Mouse (Mus musculus): Measurements from ENCODE around the gene Mrps14. TPM values are rescaled to one million over a fixed set of nuclear protein-coding genes. Genes with fewer than 3 reads are reported as not detected.
A peak's percentile ranks its signal among the peaks of the same experiment; 100 is the strongest.

Mrps14 gene
- total and polyA plus RNA-seq, 3 experiments = 133 to 138 TPM; not detected in 1

DNA sequence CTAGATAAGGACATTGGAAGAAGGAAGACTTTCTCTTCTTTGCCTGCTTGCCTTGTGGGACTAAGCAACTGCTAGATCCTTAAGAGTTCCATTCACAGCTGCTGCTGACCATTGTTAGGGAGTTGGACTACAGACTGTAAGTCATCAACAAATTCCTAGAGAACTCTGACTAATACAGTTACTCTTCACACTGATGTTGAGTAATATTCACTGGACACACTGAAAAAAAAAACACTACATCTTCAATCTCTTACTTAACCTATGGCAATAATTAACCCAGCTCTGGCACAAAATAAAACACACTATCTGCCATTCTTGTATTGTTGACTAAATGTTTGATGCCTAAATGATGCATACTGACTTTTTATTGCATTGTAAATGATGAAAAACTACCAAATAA lies 32.8 kb downstream of the Mrps14 start:
- no peaks in the 10 kb centered on the region for H3K36me3 ChIP-seq (ENCODE audit: control insufficient read depth in 1 of 2, insufficient read depth in 2 of 2, low read length in 2 of 2)
- TF ChIP-seq NELFE (IDR thresholded peaks at IDR 0.05; ENCODE audit: low read depth, low read length) (no peak), MAFK (IDR thresholded peaks at IDR 0.05; ENCODE audit: borderline replicate concordance, low read depth, low read length) (no peak), SMC3 (IDR thresholded peaks at IDR 0.05; ENCODE audit: low read depth, low read length) (no peak), JUND (IDR thresholded peaks at IDR 0.05; ENCODE audit: low read depth, low read length) (no peak), ZKSCAN1 (IDR thresholded peaks at IDR 0.05; ENCODE audit: low read depth, low read length) (no peak), ELF1 (IDR thresholded peaks at IDR 0.05; ENCODE audit: low read depth, low read length) (no peak), ZMIZ1 (IDR thresholded peaks at IDR 0.05; ENCODE audit: low read depth, low read length) (no peak), TCF12 (IDR thresholded peaks at IDR 0.05; ENCODE audit: low read depth, low read length) (no peak), HCFC1 (IDR thresholded peaks at IDR 0.05; ENCODE audit: low read depth, low read length) (no peak), GABPA (IDR thresholded peaks at IDR 0.05; ENCODE audit: low read depth, low read length) (no peak), CTCF (IDR thresholded peaks at IDR 0.05 in 2 of 3, conservative IDR thresholded peaks at IDR 0.05 in 1 of 3; ENCODE audit: control insufficient read depth in 1 of 3, insufficient read depth in 1 of 3, low read depth in 2 of 3, low read length in 3 of 3, poor library complexity in 1 of 3, severe bottlenecking in 1 of 3) (no peak), ZC3H11A (IDR thresholded peaks at IDR 0.05; ENCODE audit: low read depth, low read length) (no peak), ETS1 (IDR thresholded peaks at IDR 0.05; ENCODE audit: low read depth, low read length) (no peak), EP300 (IDR thresholded peaks at IDR 0.05; ENCODE audit: low read depth in 1 of 2, low read length in 2 of 2) (no peak), MYC (IDR thresholded peaks at IDR 0.05; ENCODE audit: low read depth, low read length) (no peak), GATA1 (IDR thresholded peaks at IDR 0.05; ENCODE audit: low read depth, low read length) (no peak)
- H3K4me1 ChIP-seq (ENCODE audit: control insufficient read depth in 1 of 2, insufficient read depth in 2 of 2, low read length in 2 of 2) = no peaks in the 10 kb centered on the region

DNA sequence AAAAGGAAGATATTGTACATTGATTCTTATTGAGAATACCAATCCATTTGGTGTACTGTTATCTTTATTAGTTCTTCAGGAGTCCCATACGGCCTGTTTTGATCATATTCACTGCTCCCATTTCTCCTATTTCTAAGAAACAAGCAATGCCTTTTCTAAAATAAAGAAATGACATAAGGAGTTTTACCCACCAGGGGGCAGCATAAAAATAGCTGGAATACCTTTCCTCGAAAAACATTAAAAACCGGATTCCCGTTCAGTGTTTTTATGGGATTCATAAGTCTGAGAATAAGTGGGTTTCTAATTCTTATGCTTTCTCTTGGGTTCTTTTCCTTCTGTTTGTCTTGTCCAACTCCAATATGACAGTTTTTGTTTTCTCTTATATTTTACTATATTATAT lies 36.0 kb downstream of the Mrps14 start:
- H3K4me1 ChIP-seq (ENCODE audit: control insufficient read depth in 1 of 2, insufficient read depth in 2 of 2, low read length in 2 of 2) = no peaks in the 10 kb centered on the region; a peak in 1 of 4 replicates
- no peak overlapping the region for H3K9ac ChIP-seq (ENCODE audit: control insufficient read depth, low read depth, low read length, poor library complexity, severe bottlenecking)
- TF ChIP-seq CTCF (IDR thresholded peaks at IDR 0.05 in 2 of 3, conservative IDR thresholded peaks at IDR 0.05 in 1 of 3; ENCODE audit: control insufficient read depth in 1 of 3, insufficient read depth in 1 of 3, low read depth in 2 of 3, low read length in 3 of 3, poor library complexity in 1 of 3, severe bottlenecking in 1 of 3) (peak in 1 of 3 experiments; percentile 55; a peak in 3 of 6 replicates), CHD2 (IDR thresholded peaks at IDR 0.05; ENCODE audit: low read length) (no peak), TAL1 (IDR thresholded peaks at IDR 0.05; ENCODE audit: low read length) (no peak), RAD21 (IDR thresholded peaks at IDR 0.05; ENCODE audit: low read depth, low read length) (peak; percentile 49), MAZ (IDR thresholded peaks at IDR 0.05; ENCODE audit: low read depth, low read length) (no peak), ZNF384 (IDR thresholded peaks at IDR 0.05; ENCODE audit: low read depth, low read length) (no peak), NELFE (IDR thresholded peaks at IDR 0.05; ENCODE audit: low read depth, low read length) (no peak), ZKSCAN1 (IDR thresholded peaks at IDR 0.05; ENCODE audit: low read depth, low read length) (no peak), SMC3 (IDR thresholded peaks at IDR 0.05; ENCODE audit: low read depth, low read length) (peak; percentile 73), ZC3H11A (IDR thresholded peaks at IDR 0.05; ENCODE audit: low read depth, low read length) (peak; percentile 59), HCFC1 (IDR thresholded peaks at IDR 0.05; ENCODE audit: low read depth, low read length) (no peak), EP300 (IDR thresholded peaks at IDR 0.05; ENCODE audit: low read depth in 1 of 2, low read length in 2 of 2) (no peak), E2F4 (IDR thresholded peaks at IDR 0.05; ENCODE audit: borderline replicate concordance, low read depth, low read length) (no peak), GATA1 (IDR thresholded peaks at IDR 0.05; ENCODE audit: low read depth, low read length) (no peak)
- H3K36me3 ChIP-seq (ENCODE audit: control insufficient read depth in 1 of 2, insufficient read depth in 2 of 2, low read length in 2 of 2) = 0 out of 4 replicates have a peak, but pooled peaks cover 0 to 2% of the 10 kb centered on the region in 2 experiments
- no peaks in the 10 kb centered on the region for H3K27me3 ChIP-seq (ENCODE audit: control insufficient read depth in 1 of 2, insufficient read depth in 2 of 2, low read length in 2 of 2)
- peak; percentile 63 for DNase-seq (ENCODE audit: low read depth, low spot score)
- H3K79me2 ChIP-seq (ENCODE audit: control insufficient read depth, insufficient read depth, low read length, poor library complexity) = no peaks in the 10 kb centered on the region
- no peaks in the 10 kb centered on the region for H3K9me3 ChIP-seq (replicated peaks; ENCODE audit: insufficient read depth, low read length)
- H3K27ac ChIP-seq (ENCODE audit: control insufficient read depth, low read depth, low read length) = no peak overlapping the region
- H3K4me3 ChIP-seq (ENCODE audit: control insufficient read depth in 1 of 2, insufficient read depth in 1 of 2, low read depth in 2 of 2, low read length in 2 of 2) = no peak overlapping the region

More for the DNA sequence above, 32.8 kb downstream of the Mrps14 start:
- H3K27ac ChIP-seq (ENCODE audit: control insufficient read depth, low read depth, low read length) = no peak overlapping the region
- DNase-seq (ENCODE audit: low read depth, low spot score) = no peak
- H3K4me3 ChIP-seq (ENCODE audit: control insufficient read depth in 1 of 2, insufficient read depth in 1 of 2, low read depth in 2 of 2, low read length in 2 of 2) = no peak overlapping the region
- H3K27me3 ChIP-seq (ENCODE audit: control insufficient read depth in 1 of 2, insufficient read depth in 2 of 2, low read length in 2 of 2) = no peaks in the 10 kb centered on the region
- H3K79me2 ChIP-seq (ENCODE audit: control insufficient read depth, insufficient read depth, low read length, poor library complexity) = no peaks in the 10 kb centered on the region
- no peaks in the 10 kb centered on the region for H3K9me3 ChIP-seq (replicated peaks; ENCODE audit: insufficient read depth, low read length)
- no peak overlapping the region for H3K9ac ChIP-seq (ENCODE audit: control insufficient read depth, low read depth, low read length, poor library complexity, severe bottlenecking)
